In the genomic region with DNA sequence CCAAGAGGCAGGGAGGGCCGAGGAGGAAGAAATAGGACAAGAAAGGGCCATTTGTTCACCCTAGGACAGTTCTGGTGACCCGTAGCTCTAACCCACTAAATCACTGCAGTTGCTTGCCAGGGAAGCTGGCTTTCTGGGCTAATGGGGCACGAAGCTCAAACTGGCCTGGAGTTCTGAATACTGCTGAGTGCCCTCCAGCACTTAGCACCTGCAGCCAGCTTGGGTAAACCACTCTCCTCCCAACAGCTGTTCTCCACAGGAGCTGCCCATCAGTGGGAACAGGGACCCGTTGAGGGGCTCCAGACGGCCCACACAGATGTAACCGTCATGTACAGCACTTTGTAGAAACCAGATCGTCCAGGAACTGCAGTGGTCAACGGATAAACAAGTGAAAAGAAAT, we compare ENCODE assay signal across 9 mouse cellular contexts.
DNase-seq lines count a peak whose midpoint lies in the region; ATAC-seq and TF ChIP-seq lines count a peak whose summit lies in the region.
"Had no signal": no experiment of that assay in that cellular context is flagged by ENCODE, and none has a peak within 500 bp of the region (broad histone marks: within the 10 kb centered on the region; RNA-seq: fewer than 3 reads in every experiment).

No protein-coding gene starts in this region.

- no peak overlapping the region for H3K9ac ChIP-seq in hindbrain, embryonic 14.5 days
- no peak overlapping the region for H3K9ac ChIP-seq in midbrain, embryonic 11.5 days (ENCODE audit: low read length)

- no peak for TF ChIP-seq CTCF in brain, embryonic 14.5 days (IDR thresholded peaks at IDR 0.05; ENCODE audit: borderline replicate concordance, extremely low read depth, insufficient read depth, insufficient read length)

- no peaks in the 10 kb centered on the region for H3K9me3 ChIP-seq in hindbrain, embryonic 14.5 days (ENCODE audit: control insufficient read depth, low read length)
- no peaks in the 10 kb centered on the region for H3K9me3 ChIP-seq in midbrain, embryonic 11.5 days (ENCODE audit: control insufficient read depth, low read length)

- peak; percentile 7 for DNase-seq in cerebellum, adult 9-11 months
- DNase-seq in cerebellum, adult 8-10 months = no peak
- DNase-seq in brain, embryonic 14.5 days (ENCODE audit: low read depth) = peak; percentile 70
- peak; percentile 38 for DNase-seq in hindbrain, embryonic 14.5 days (ENCODE audit: low spot score)
- peak; percentile 86 for DNase-seq in midbrain, embryonic 11.5 days (ENCODE audit: low spot score, missing footprints)
- DNase-seq in spleen, postnatal 10 days (ENCODE audit: low spot score in 2 of 2) = no peak
- no peak for DNase-seq in frontal cortex, postnatal 25 days (ENCODE audit: low spot score in 2 of 2)
- DNase-seq: B cell, adult 2 months had no signal

- peak; percentile 60; the same call in 1 of the 2 replicates for ATAC-seq in hindbrain, embryonic 14.5 days (ENCODE audit: low FRiP score)
- 0 out of 2 replicates have a peak, but pooled peaks have one; percentile 40 for ATAC-seq in midbrain, embryonic 11.5 days (ENCODE audit: low FRiP score)
- ATAC-seq in megakaryocyte-erythroid progenitor cell, adult 5-6 weeks (replicated peaks; ENCODE audit: low FRiP score, low TSS enrichment, poor library complexity, severe bottlenecking) = no peak

- H3K27me3 ChIP-seq in hindbrain, embryonic 14.5 days (ENCODE audit: control insufficient read depth, insufficient read depth, low read length) = no peaks in the 10 kb centered on the region
- H3K27me3 ChIP-seq in midbrain, embryonic 11.5 days (ENCODE audit: control insufficient read depth, insufficient read depth, low read length) = no peaks in the 10 kb centered on the region

- no peak overlapping the region for H3K4me2 ChIP-seq in hindbrain, embryonic 14.5 days (replicated peaks)
- no peak overlapping the region for H3K4me2 ChIP-seq in midbrain, embryonic 11.5 days

- WGBS in hindbrain, embryonic 14.5 days = 52% methylated on average over 8 of the region's 8 CpGs
- 66% methylated on average over 8 of the region's 8 CpGs for WGBS in midbrain, embryonic 11.5 days

- H3K4me1 ChIP-seq in hindbrain, embryonic 14.5 days (replicated peaks; ENCODE audit: control insufficient read depth, insufficient read depth, low read length) = no peaks in the 10 kb centered on the region
- peaks cover 3% of the 10 kb centered on the region; the same call in 1 of the 2 replicates for H3K4me1 ChIP-seq in midbrain, embryonic 11.5 days (ENCODE audit: control insufficient read depth, insufficient read depth, low read length)

- H3K36me3 ChIP-seq in hindbrain, embryonic 14.5 days (replicated peaks; ENCODE audit: control insufficient read depth, insufficient read depth) = no peaks in the 10 kb centered on the region
- H3K36me3 ChIP-seq in midbrain, embryonic 11.5 days (ENCODE audit: control insufficient read depth, insufficient read depth, low read length) = no peaks in the 10 kb centered on the region

- no peak overlapping the region for H3K27ac ChIP-seq in hindbrain, embryonic 14.5 days
- H3K27ac ChIP-seq in midbrain, embryonic 11.5 days (ENCODE audit: low read depth, low read length) = no peak overlapping the region

- no peak overlapping the region for H3K4me3 ChIP-seq in hindbrain, embryonic 14.5 days (replicated peaks; ENCODE audit: low read length)
- H3K4me3 ChIP-seq in midbrain, embryonic 11.5 days (ENCODE audit: low read depth, low read length) = no peak overlapping the region

- TF ChIP-seq POLR2A in brain, embryonic 14.5 days (IDR thresholded peaks at IDR 0.05; ENCODE audit: borderline replicate concordance, extremely low read depth, insufficient read depth, insufficient read length, poor library complexity, severe bottlenecking) = no peak

Comparison
In these comparisons a context has a peak if more than half of its experiments do, and no peak if none do; other contexts are left out.
1. DNase-seq: peak in cerebellum, adult 9-11 months (single experiment), brain, embryonic 14.5 days (single experiment), hindbrain, embryonic 14.5 days (single experiment) and midbrain, embryonic 11.5 days (single experiment); none in cerebellum, adult 8-10 months (single experiment), spleen, postnatal 10 days (0 of 2) and frontal cortex, postnatal 25 days (0 of 2).